Mouse (Mus musculus) small intestine, adult 2 months (tissue): ENCODE measurements around the gene Gpr22.

Experiments
- CTCF ChIP-seq: fragments of 200-500 bp; IDR thresholded peaks from 2 replicates; pipeline ENCODE4 v1.5.1; 2012; ENCODE audit warnings: low read depth, mild to moderate bottlenecking, control low read depth, inconsistent platforms, low read length, moderate library complexity, mixed read lengths; ENCODE audit not compliant: insufficient replicate concordance, insufficient read length; ENCODE audit errors: extremely low read depth
- POLR2A ChIP-seq: fragments of 200-500 bp; IDR thresholded peaks from 2 replicates; pipeline ENCODE4 v1.6.1; 2012; ENCODE audit warnings: low read depth, mild to moderate bottlenecking, control low read depth, inconsistent platforms, low read length, moderate library complexity

DNA sequence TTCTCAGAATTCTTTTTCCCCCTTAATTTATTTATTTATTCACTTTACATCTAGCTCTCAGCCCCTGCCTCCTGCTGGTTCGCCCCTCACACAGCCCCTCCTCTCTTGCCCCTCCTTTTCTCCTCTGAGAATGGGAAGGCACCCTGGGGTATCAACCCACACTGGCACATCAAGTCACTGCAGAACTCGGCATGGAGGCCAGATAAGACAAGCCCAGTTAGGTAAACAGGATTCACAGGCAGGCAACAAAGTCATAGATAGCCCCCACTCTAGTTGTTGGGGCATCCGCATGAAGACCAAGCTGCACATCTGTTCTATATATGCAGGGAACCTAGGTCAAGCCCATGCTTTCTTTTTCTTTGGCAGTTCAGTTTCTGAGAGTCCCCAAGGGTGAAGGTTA is 46.6 kb downstream of the Gpr22 start:
- TF ChIP-seq POLR2A (no peak), CTCF (no peak)
